Mouse (Mus musculus) spleen, adult 2 months (tissue): ENCODE measurements around the gene H2-DMb2. TPM values are rescaled to one million over a fixed set of nuclear protein-coding genes. Genes with fewer than 3 reads are reported as not detected.

Experiments
- DNase-seq, 2 experiments: peaks; one replicate each; pipeline versions ENCODE4 v3.0.0 to v3.0.0-alpha.2; 2012 to 2021; ENCODE audit warnings: low spot score in 2 of 2, low read depth in 1 of 2
- H3K27ac ChIP-seq: fragments of 200-500 bp; 2 replicates; pipeline ENCODE4 v1.5.1; 2012; ENCODE audit warnings: low read length, inconsistent platforms; ENCODE audit not compliant: insufficient read depth
- H3K27me3 ChIP-seq: fragments of 200-500 bp; 2 replicates; pipeline ENCODE4 v1.6.1; 2012; ENCODE audit warnings: mild to moderate bottlenecking, moderate library complexity, low read length, inconsistent platforms; ENCODE audit not compliant: control insufficient read depth, insufficient read depth
- H3K36me3 ChIP-seq: fragments of 200-500 bp; 2 replicates; pipeline ENCODE4 v1.6.1; 2012; ENCODE audit warnings: mild to moderate bottlenecking, low read length, inconsistent platforms; ENCODE audit not compliant: control insufficient read depth, insufficient read depth
- H3K4me1 ChIP-seq: fragments of 200-500 bp; 2 replicates; pipeline ENCODE4 v1.6.1; 2011; ENCODE audit warnings: inconsistent platforms; ENCODE audit not compliant: control insufficient read depth, insufficient read depth, insufficient read length
- H3K4me3 ChIP-seq: fragments of 200-500 bp; 2 replicates; pipeline ENCODE4 v1.5.1; 2011; ENCODE audit warnings: mild to moderate bottlenecking, inconsistent platforms; ENCODE audit not compliant: insufficient read depth, insufficient read length; ENCODE audit errors: extremely low read depth
- CTCF ChIP-seq: fragments of 200-500 bp; IDR thresholded peaks from 2 replicates; pipeline ENCODE4 v1.5.1; 2011; ENCODE audit warnings: mild to moderate bottlenecking, inconsistent platforms; ENCODE audit not compliant: insufficient read depth, insufficient read length, insufficient replicate concordance; ENCODE audit errors: extremely low read depth
- POLR2A ChIP-seq: fragments of 200-500 bp; IDR thresholded peaks from 2 replicates; pipeline ENCODE4 v1.6.1; 2011; ENCODE audit warnings: low read depth, low read length, inconsistent platforms
- WGBS: fragments of 180-500 bp; shearing (Covaris S2); methylation state at CpG from one replicate; pipeline ENCODE4 v1.1.7; 2018; 5-methylcytosine and 5-hydroxymethylcytosine counted together
- polyA plus RNA-seq: library from polyadenylated mRNA; depleted of rRNA; stranded (reverse); fragments of >200 nt; gene quantifications from 2 replicates; pipeline ENCODE4 v1.2.3, GENCODE M21; 2012

H2-DMb2 gene
- polyA plus RNA-seq, 1 experiment: 456 TPM

- H3K4me1 ChIP-seq: peaks cover 3% of the 10 kb centered on the region; the same call in 1 of the 2 replicates
- H3K36me3 ChIP-seq: peaks cover 35% of the 10 kb centered on the region
- no peak for DNase-seq
- H3K27ac ChIP-seq: no peak overlapping the region
- H3K4me3 ChIP-seq: no peak overlapping the region
- no peak for TF ChIP-seq POLR2A
- TF ChIP-seq CTCF: no peak
- 77% methylated on average over 14 of the region's 14 CpGs for WGBS
- H3K27me3 ChIP-seq: no peaks in the 10 kb centered on the region
Measured at GRCm38 (mm10) chr17:34109038-34109805, 33.9 kb upstream of the H2-DMb2 start.

- TF ChIP-seq POLR2A (no peak), CTCF (no peak)
- Histone ChIP-seq H3K36me3 (peaks cover 39% of the 10 kb centered on the region), H3K27ac (no peak overlapping the region), H3K27me3 (no peaks in the 10 kb centered on the region), H3K4me3 (no peak overlapping the region), H3K4me1 (no peaks in the 10 kb centered on the region)
- DNase-seq: no peak
- WGBS: 67% methylated on average over 3 of the region's 3 CpGs
Measured at GRCm38 (mm10) chr17:34109806-34110195, 33.3 kb upstream of the H2-DMb2 start.

- H3K36me3 ChIP-seq: peaks cover 44% of the 10 kb centered on the region
- TF ChIP-seq CTCF (no peak), POLR2A (no peak)
- no peaks in the 10 kb centered on the region for H3K4me1 ChIP-seq
- H3K27ac ChIP-seq: no peak overlapping the region
- no peak overlapping the region for H3K4me3 ChIP-seq
- WGBS: 90% methylated on average over 8 of the region's 8 CpGs
- DNase-seq: no peak
- H3K27me3 ChIP-seq: no peaks in the 10 kb centered on the region
Measured at GRCm38 (mm10) chr17:34110309-34110708, 32.8 kb upstream of the H2-DMb2 start.

GRCm38 (mm10) chr17:34114114-34114513 lies 29.0 kb upstream of the H2-DMb2 start:
- Histone ChIP-seq H3K4me3 (no peak overlapping the region), H3K27me3 (no peaks in the 10 kb centered on the region), H3K4me1 (peaks cover 2% of the 10 kb centered on the region; the same call in 1 of the 2 replicates), H3K36me3 (peaks cover 69% of the 10 kb centered on the region), H3K27ac (no peak overlapping the region)
- WGBS: 93% methylated on average over 7 of the region's 7 CpGs
- TF ChIP-seq POLR2A (no peak), CTCF (no peak)
- DNase-seq: no peak

GRCm38 (mm10) chr17:34116736-34117370 lies 26.3 kb upstream of the H2-DMb2 start:
- H3K27me3 ChIP-seq: no peaks in the 10 kb centered on the region
- no peak for DNase-seq
- TF ChIP-seq CTCF (no peak), POLR2A (no peak)
- 17% methylated on average over 7 of the region's 7 CpGs for WGBS
- H3K36me3 ChIP-seq: peaks cover 60% of the 10 kb centered on the region
- 0 out of 2 replicates have a peak overlapping the region, but pooled peaks have one; percentile 17 for H3K27ac ChIP-seq
- peaks cover 2% of the 10 kb centered on the region; the same call in 1 of the 2 replicates for H3K4me1 ChIP-seq
- H3K4me3 ChIP-seq: peak overlapping the region; percentile 80

GRCm38 (mm10) chr17:34117421-34118112 lies 25.5 kb upstream of the H2-DMb2 start:
- Histone ChIP-seq H3K4me1 (peaks cover 2% of the 10 kb centered on the region; the same call in 1 of the 2 replicates), H3K27me3 (no peaks in the 10 kb centered on the region), H3K27ac (peak overlapping the region; percentile 69), H3K4me3 (peak overlapping the region; percentile 80), H3K36me3 (peaks cover 53% of the 10 kb centered on the region)
- TF ChIP-seq CTCF (no peak), POLR2A (no peak)
- under 1% methylated on average over 5 of the region's 5 CpGs for WGBS
- DNase-seq: no peak
